Mouse (Mus musculus) layer of hippocampus, postnatal 36 days (tissue): ENCODE data around the gene Stam. TPM values are rescaled to one million over a fixed set of nuclear protein-coding genes. Genes with fewer than 3 reads are reported as not detected.
"Not testable (repeated sequence)": the region's sequence is repeated elsewhere in the genome, so short reads cannot be mapped to it uniquely, and the experiment has no call there.

Source experiments
- DNase-seq, 2 experiments: peaks; one replicate each; pipeline ENCODE4 v3.0.0; 2022
- total RNA-seq, 2 experiments: library from RNA; stranded (reverse); gene quantifications; 2 replicates each; pipeline ENCODE4 v1.2.3; 2021

The Stam gene
- total RNA-seq, 2 experiments from 2014 or later, result 99.8 to 102 TPM

DNA sequence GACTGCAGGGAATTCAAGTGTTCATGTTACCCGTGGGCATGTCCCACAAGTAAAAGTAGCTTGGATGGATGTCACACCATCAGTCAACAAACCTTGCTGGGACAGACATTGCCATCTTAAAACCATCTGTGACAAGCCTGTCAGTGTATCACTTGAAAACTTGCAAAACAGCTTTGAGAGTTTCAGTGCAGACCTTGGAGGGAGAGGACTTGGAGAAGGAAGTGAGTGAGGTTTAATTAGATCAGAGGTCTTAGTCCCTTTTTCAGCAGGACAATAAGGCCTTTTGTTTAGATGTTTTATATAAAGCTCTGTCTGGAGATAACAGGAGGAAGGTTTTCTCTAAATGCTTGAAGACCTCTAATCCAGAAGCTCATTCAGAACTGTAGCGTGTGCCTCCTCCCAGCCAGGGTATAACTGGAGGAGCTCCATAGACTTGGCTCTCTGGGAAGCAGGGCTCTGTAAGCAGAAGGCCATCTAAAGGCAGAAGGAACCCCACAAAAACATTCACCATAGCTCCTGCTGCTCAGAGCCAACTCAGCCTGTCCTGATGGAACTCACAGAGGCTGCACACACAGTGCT is 124.5 kb downstream of the Stam start:
- not testable (repeated sequence) for DNase-seq

Other genes with a start within 250 kb of the Stam start
- gene Hacd1, start 18.0 kb upstream of the Stam start, total RNA-seq, result 10 to 100 TPM; 17.7 to 17.8 TPM
- gene Tmem236, start 100.4 kb downstream of the Stam start, total RNA-seq, result under 1 TPM in 1 of 2 experiments, not detected in 1; 0.12 TPM
- gene Mrc1, start 155.3 kb downstream of the Stam start, total RNA-seq, result 1 to 10 TPM; 3.3 to 5.1 TPM